Mouse (Mus musculus): ENCODE measurements at regions not wholly inside any gene's neighbourhood (a gene's known extent, or its start where the extent isn't known, plus 50 kb on each side); places are given as distances from the start of the nearest gene placed in this dataset.

DNA sequence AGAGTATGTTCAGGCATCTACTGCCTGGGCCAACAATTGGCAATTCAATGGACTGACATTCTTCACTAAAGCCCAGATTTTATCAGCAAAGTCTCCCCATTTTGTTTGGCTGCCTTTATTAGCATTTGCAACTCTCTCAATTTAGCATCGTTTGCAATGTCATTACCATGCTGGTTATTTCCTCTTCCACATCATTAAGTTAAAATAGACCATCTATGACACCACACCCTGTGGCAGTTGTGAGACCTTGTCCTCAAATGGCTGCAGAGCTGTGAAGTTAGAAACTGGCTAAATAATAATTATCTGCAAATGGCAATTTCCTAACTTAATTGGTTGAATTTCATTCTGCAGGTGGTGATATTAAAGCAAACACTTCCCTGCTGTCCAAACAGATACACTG is 381.8 kb downstream of the H2al1n start:
- DNase-seq: no peak

GRCm38 (mm10) chrX:14596799-14597198 is 385.9 kb downstream of the H2al1n start:
- DNase-seq: no peak

GRCm38 (mm10) chrX:14601916-14602315 is 391.0 kb downstream of the H2al1n start:
- DNase-seq: no peak

GRCm38 (mm10) chrX:14609196-14609595 is 398.2 kb downstream of the H2al1n start:
- DNase-seq: no peak

GRCm38 (mm10) chrX:14628267-14628901 is 417.4 kb downstream of the H2al1n start:
- DNase-seq: peak; percentile 15 to 26

GRCm38 (mm10) chrX:14639378-14639777 is 428.4 kb downstream of the H2al1n start:
- DNase-seq: no peak

GRCm38 (mm10) chrX:14664852-14665251 is 453.9 kb downstream of the H2al1n start:
- DNase-seq: no peak

DNA sequence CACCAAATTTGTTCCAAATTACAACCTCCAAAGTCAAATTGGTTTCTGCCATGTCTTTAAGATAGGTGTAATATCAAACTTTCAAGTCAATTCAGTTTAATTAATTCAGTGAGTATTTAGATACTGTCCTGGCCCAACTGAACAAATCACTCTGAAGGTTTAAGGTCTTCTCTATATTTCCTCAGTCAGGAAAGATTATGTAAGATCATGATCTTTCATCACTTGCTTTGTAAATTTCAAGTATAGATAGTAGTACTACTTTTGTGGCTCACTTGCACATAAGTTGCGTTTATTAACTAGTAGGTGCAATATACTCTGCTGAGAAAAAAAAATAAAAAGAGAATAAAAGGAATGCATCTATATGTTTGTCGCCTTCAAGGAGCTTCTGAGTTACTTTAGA is 485.4 kb downstream of the H2al1n start:
- DNase-seq: no peak

GRCm38 (mm10) chrX:14738999-14739398 is 528.1 kb downstream of the H2al1n start:
- DNase-seq: no peak

Measured in kidney, adult 8-10 months (tissue).